Mouse (Mus musculus) erythroblast, adult 5-6 weeks (primary cell): ENCODE measurements around the gene 1500009C09Rik. TPM values are rescaled to one million over a fixed set of nuclear protein-coding genes. Genes with fewer than 3 reads are reported as not detected.

Source experiments
- ATAC-seq: replicated peaks from 2 replicates; pipeline ENCODE4 v1.8.0; 2016; ENCODE audit warnings: moderate number of reproducible peaks, mild to moderate bottlenecking, moderate TSS enrichment, inconsistent platforms; ENCODE audit not compliant: poor library complexity, low FRiP score, severe bottlenecking
- total RNA-seq, 2 experiments: library from RNA; stranded (forward) in 1 of 2; stranded (reverse) in 1 of 2; fragments of 150-400 nt in 1 of 2; fragments of 200-764, 138-1000 nt in 1 of 2; gene quantifications; 2 replicates each; pipeline versions ENCODE4 v1.2.3 to v1.2.4; 2015 to 2017; ENCODE audit warnings: low replicate concordance in 2 of 2

1500009C09Rik gene
- total RNA-seq, 2 experiments from 2014 or later, result not detected

DNA sequence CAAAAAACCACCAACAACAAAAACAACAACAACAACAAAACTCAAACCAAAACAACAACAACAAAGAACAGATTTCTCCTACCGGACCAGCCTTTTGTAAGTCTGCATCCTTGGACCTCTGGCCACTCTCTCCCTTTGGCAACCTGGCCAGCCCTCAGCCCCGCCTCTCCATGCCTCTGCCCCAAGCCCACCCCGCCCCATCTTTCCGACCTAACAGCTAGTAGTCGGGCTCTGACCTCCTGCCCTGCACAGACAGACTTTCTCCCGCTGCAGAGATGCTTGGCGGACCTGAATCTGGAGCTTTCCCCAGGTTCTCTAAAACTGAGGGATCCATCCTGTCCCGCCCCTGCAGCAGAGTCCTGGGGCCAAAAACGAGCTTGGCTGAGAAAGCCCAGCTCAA, 34.2 kb upstream of the 1500009C09Rik start:
- no peak for ATAC-seq

DNA sequence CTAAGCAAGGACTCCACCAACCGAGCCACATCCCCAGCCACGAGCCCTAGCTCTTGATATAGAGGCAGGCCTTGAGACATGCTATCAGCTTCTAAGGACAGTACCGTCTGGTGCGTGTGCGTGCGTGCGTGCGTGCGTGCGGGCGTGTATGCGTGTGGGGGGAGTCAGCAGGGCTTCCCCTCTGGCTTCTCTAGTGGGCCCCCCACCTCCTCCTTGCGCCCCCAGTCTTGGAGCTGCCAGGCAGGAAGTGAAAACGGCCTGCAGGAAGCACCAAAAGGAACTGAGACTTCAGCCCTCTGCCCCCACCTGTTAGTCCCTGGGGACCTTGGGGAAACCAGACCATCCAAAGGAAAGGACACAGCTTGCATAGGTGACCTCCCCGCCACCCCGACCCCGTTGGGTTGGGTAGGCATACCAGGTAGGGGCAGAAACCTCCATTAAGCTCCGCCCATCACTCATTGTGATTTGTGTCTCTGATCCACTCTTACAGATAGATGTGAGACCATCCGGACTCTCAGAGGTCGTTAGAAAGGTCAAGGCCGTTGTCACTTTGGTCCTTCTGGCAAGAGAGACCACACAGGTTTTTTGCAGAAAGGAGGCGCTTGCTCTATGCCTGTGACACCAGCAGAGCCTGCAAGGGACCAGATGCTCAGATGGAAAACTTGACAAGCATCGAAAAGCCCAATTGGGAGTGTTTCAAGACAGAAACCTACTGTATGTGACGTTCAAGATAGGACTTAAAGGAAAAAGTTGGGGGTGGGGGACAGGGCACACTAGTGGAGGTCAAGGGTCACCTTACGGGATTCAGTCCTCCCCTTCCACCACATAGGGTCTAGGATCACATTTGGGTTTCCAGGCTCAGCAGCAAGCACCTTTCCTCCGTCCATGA, 33.2 kb upstream of the 1500009C09Rik start:
- ATAC-seq, result no peak

DNA sequence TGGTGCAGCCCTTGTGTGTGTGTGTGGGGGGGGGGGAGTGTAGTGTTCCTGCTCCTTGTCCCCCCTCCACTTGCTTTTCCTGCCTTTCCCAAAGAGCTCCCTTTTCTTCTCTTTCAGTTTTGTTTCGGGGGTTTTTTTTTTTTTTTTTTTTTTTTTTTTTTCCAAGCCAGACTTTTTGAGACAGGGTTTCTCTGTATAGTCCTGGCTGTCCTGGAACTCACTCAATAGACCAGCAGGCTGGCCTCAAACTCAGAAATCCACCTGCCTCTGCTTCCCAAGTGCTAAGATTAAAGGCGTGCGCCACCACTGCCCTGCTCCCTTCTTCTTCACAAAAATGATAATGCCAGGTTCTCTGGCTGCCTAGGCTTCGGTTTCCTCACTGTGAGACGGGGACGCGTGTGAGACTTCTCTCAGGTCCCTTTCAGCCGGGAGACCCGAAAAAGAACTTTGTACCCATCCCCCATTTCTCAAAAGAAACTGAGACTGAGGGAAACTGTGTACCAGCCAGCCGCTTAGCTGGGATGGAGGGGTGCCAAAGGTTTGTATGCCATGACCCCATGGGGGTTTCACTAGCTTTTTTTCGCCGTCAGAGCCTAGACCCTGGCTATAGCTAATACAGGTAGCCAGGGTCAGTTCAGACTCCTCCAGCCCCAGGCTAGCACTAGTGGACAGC, 32.1 kb upstream of the 1500009C09Rik start:
- ATAC-seq, result no peak

DNA sequence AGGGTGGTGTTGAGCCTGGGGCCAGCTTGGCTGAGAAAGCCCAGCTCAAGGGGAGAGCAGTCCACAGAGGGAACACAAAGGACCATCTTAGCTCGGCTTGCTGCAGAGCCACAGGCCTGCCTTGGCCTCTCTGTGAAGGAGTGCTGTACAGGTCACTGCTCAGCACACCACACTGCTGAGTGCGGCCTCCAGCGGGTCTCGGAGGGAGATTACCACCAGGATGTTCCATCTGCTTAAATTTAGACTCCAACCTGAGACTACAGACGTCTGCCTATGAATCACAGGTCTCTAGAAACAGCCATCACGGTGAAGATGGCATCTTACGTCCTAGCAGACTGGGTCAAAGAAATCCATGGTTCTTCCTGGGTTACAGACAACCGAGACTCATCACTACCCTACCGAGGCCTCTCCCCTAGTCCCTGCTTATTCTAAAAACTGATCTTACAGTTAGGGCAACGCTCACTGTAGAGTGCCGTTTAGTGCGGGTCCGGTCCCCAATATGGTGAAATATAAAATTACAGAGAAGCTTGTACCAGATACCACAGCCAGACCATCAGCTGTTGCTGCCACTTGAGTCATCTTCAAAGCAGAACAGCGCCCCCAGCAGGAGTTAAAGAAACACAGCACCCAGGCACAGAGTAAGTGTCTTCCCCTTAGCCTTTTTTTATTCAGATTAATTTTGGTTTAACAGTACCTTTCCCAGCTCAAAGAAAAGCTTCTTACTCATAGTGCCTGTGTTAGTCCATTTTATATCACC, 30.9 kb upstream of the 1500009C09Rik start:
- no peak for ATAC-seq

DNA sequence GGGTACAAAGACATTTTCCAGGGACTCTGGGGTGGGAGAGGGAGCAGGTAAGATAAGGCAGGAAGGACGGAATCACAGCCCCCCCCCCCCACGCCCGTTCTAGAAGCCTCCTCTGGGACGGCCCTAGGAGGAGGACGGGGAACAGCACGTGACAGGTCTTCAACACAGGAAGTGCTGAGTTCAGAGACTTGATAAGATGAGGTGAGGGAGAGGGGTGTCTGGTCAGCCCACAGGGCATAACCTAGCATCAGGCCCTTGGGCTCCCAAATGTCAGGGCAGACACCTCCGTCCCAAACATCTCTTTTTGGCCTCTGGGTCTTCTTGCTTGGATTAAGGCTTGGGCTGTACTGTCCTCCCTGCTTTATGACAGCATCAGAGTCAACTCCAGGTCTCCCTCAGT, 28.9 kb upstream of the 1500009C09Rik start:
- ATAC-seq, result no peak

DNA sequence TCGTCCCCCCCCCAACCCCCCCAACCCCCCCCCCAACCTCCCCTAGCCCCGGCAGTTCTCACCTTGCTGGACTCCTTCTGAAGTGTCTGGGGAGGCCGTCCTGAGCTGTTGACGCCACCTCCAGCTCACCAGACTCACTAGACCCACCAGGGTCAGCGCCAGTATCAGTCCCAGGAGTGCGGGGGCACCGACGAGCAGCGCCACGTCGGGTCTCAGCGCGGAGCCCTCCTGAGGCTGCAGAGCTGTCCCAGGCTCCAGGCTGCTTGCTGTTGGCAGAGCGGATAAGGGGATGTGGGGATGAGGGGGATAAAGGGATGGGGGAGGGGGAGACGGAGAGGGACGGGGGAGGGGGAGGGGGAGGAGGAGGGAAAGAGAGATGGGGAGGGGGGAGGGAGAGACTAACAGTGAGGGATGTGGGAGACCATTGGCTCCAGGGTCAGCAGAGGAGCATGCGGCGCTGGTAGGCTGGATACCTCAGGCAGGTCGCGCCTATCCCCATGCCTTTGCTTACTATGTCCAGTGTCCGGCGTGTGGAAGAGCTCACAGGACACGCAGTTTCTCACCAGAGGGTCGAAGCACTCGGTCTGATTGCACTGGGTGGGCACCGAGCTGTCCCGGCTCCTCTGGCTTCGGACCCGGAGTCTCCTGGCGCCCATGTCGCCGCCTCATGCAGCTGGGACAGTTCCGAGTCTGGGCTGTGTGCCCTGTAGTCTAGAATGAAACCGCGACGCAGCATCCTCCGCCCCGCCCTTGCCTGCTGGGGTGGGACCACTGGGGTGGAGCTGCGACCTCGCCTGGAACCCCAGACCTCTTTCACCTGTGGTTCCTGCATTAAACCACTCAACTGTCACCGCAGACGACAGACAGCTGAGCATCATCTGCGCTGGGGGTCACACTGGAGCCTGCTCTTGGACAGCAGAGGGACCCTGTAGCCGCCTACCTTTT, 28.3 kb upstream of the 1500009C09Rik start, which contains the start of gene Tnfrsf13c:
Gene Tnfrsf13c (minus strand): TSS at position 713 of the 945 bp plus-strand sequence.
- ATAC-seq, result peak; percentile 83

DNA sequence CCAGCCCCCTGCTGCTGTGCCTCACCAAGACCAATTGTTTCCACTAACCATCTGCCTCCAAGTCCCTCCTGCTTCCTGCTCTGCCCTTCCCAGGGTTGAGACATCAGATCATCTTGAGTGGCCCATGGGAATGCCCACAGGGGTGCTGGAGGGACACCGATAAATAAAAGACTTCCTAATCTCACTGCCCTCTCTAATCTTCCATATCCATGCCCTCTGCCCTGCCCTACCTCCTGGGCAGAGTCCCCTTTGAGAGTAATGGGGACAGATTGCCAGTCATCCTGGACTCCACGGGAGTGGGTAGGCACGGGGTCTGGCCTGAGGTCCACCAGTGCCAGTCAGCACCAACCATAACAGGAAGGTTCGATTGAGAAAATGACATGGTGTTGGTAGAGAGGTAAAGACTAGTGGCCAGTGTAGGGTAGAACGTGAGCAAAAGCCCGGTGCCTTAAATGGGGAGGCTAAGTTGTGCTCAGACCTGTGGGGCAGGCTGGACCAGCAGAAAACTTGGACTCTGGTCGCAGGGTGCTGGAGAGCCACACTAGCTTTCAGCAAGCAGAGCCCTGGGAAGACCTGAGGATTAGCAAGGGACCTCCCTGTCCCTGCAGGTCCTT, 27.5 kb upstream of the 1500009C09Rik start:
- ATAC-seq, result peak; percentile 30; the same call in 1 of the 2 replicates

DNA sequence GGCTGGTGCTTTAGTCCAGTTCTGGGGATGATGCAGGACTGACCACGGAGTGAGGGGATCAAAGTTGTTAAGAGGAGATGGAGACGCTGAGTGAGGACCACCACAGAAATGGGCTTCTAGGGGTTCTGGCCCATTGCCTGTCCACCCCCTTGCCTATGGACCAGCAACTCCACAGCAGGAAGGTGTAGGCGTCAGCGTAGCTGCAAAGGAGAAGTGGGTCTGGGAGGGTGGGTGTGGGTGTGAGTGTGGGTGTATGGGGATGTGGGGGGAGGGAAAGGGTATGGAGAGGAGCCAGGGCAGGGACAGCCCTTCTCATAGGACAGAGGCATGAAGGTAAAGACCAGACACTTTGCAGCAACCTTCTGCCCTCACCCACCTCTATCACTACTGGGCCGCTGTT, 26.4 kb upstream of the 1500009C09Rik start:
- ATAC-seq, result no peak

DNA sequence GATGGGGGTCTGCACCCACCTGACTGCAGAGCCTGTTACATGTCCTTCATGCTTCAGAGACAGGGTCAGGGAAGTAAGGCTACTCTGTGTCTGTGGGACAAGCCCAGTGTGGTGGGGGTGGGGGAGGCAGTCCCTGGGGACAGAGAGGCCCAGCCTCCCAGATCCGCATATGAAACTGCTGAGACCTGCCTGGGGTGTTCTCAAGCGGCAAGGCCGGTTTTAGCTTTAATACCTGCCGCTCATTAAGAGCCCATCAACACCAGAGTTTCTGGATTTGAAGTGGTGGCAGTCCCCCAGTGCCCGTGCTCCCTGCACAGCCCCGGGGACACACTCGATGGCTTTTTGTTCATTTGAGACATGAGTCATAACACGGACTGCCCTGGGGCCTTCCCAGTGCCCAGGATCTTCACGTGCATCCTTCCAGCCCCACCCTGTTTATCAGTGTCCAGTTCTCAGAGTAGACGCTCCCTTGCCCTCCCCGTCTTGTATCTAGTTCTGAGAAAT, 22.6 kb upstream of the 1500009C09Rik start:
- peak; percentile 81 for ATAC-seq

DNA sequence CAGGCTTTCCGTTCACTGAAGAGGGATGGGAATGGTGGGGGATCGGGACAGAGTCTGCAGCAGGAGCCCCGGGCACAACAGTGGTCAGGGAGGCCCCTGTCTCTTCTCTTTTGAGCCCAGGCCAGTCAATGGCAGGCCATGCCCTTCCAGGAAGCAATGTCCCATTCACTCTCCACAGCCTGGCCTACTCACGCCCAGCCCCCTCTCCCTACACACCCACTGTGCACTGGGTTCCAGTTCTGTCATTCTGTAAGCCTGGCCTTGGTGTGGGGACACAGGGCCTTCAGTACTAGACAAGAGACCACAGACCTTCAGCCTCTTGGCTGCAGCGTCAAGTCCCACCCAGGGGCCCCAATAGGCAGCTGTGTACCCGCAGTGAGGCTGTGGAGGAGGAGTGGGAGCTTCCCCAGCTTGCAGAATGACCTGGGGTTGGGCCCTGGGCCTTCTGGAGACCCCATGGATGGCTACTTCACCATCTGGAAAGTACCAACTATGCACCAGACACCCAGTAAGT, 22.0 kb upstream of the 1500009C09Rik start:
- no peak; the same call in 1 of the 2 replicates for ATAC-seq

DNA sequence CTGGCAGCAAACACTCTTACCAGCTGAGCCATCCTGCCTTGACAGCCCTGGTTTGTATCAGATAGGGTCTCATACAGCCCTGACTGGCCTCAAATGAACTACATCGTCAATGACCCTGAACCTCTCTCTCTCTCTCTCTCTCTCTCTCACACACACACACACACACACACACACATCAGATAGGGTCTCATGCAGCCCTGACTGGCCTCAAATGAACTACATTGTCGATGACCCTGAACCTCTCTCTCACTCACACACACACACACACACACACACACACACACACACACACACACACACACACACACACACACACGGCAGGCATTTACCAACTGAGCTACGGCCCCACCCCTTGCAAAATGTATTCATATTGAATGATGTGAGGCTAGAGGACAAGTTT, 21.1 kb upstream of the 1500009C09Rik start:
- ATAC-seq, result no peak

DNA sequence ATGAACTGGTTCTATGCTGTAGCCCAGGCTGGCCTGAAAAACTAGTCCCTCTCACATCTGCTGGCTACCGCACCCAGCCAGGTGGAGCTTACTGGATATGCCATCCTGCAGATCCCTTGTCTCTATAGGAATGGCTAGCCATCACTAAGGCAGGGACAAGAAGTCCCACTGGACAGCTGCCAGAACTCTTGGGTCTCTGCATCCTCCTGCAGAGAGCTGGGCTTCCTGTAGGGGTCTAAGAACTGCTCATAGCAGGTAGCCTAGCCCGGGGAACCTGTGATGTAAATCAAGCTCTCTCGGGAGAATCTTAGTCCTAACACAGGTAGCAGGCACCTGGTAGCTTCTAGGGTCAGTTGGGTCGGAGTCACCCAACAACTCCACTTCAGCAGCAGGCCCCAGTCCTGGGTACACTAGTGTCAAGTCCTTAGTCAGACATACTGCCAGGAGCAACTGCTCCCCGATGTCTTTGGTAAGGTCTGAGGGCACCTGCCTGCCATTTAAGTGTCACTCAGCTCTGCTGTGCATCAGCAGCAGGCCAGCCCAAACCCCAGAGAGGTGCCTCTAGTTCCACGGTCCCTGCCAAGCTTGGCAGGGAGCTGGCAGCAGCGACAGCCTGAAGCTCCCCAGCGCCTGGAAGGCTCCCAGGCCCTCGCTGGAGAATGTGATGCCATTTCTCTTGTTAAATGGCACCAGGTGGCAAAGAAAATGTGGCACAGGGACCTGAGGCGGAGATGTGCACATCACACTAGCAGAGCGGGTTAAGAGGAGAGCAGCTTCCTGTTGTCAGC, 20.4 kb upstream of the 1500009C09Rik start:
- no peak for ATAC-seq

DNA sequence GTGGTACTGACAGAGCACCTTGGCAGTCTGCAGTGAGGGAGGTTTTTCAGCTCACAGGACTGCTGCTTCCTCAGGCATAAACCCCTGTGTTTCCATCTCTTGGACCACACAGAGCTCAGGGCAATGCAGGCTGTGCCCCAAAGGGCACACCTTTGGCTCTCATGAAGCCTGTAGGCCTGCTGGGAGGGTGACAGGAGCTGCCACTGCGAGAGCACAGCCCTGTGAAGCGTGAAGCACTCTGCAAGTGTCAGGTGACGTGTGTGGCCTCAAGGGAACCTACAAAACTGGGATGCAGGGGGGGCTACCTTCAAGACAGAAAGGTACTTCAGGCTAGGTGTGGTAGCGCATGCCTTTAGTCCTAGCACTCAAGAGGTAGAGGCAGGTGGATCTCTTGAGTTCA, 19.5 kb upstream of the 1500009C09Rik start:
- no peak for ATAC-seq

DNA sequence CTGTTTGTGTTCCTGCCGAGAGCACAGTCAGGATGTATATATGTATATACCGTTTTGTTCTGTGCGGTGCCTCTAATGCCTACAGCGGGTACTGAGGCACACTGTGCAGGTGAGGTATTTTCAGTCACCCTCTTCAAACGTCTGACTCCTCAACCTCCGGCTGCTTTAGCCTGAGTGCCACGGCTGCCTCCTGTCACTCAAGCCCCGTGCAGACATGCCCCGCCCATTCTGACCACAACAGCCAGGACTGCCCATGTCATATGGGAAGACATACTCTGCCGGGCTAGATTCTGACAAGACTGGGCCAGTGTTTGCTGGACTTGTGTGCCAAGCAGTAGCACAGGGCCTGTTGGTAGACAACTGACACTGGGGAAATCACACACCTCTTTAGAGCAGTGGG, 16.5 kb upstream of the 1500009C09Rik start:
- ATAC-seq, result no peak

DNA sequence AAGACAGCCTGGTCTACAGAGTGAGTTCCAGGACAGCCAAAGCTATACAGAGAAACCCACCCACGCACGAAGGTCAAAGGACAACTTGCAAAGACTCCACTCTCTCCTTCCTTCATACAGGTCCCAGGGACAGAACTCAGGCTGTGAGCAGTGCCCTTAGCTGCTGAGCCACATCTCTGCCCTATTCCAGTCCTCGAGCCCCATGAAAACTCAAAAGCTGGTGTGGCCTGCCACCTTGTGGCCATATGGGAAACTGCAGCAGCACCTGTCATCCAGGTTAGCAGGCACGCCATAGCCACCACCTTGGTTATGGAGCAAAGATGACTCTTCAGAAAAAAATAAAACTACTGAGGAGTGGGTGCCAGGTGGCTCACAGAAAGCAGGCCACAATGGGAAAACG, 15.6 kb upstream of the 1500009C09Rik start:
- ATAC-seq, result peak; percentile 83

DNA sequence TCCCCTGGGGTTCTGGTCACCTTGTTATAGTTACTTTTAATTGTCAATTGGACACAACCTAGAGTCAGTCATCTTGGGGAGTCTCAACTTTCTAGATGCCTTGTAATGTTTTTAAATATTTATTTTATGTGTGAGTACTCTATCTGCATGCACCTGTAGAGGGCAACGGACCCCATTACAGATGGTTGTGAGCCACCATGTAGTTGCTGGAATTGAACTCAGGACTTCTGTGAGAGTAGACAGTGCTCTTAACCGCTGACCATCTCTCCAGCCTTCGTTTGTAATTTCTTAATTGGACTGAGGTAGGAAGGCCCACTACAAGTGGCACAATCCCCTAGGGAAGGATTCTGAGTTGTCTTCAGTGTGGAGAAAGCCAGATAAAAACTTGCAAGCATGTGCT, 8.9 kb upstream of the 1500009C09Rik start:
- 0 out of 2 replicates have a peak, but pooled peaks have one; percentile 5 for ATAC-seq

DNA sequence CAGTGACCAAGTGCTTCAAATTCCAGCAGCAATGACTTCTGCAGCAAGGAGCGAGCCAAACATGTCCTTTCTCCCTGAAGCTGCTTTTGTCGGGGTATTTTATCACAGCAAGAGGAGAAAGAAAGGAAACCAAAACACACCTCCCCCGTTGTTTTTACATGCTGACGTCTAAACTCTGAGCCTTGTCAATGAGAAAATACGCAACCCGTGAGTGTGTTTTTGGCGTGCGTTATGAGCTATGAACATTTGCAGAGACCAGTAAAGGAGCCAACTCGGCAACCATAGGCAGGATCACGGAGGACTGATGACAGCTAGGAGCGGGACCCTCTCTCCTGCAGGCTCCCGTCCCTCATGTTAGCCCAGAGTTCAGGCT, 8.5 kb upstream of the 1500009C09Rik start:
- no peak for ATAC-seq
